Mouse (Mus musculus) MEL (cell line): ENCODE measurements at regions not wholly inside any gene's neighbourhood (a gene's known extent, or its start where the extent isn't known, plus 50 kb on each side); places are given as distances from the start of the nearest gene placed in this dataset.
"Not testable (repeated sequence)": the region's sequence is repeated elsewhere in the genome, so short reads cannot be mapped to it uniquely, and the experiment has no call there.

Source experiments
- POLR2A ChIP-seq, 2 experiments: IDR thresholded peaks; 2 replicates each; pipeline ENCODE4 v1.6.1; 2011 to 2012; ENCODE audit warnings: low read length in 2 of 2, mild to moderate bottlenecking in 2 of 2, control low read depth in 1 of 2, improper control_type of control experiment in 1 of 2, low read depth in 1 of 2, moderate library complexity in 1 of 2; ENCODE audit not compliant: control insufficient read depth in 1 of 2, insufficient read depth in 1 of 2, poor library complexity in 1 of 2
- ZC3H11A ChIP-seq: IDR thresholded peaks from 2 replicates; pipeline ENCODE4 v1.6.1; 2012; ENCODE audit warnings: low read depth, mild to moderate bottlenecking, inconsistent platforms, low read length, improper control_type of control experiment

DNA sequence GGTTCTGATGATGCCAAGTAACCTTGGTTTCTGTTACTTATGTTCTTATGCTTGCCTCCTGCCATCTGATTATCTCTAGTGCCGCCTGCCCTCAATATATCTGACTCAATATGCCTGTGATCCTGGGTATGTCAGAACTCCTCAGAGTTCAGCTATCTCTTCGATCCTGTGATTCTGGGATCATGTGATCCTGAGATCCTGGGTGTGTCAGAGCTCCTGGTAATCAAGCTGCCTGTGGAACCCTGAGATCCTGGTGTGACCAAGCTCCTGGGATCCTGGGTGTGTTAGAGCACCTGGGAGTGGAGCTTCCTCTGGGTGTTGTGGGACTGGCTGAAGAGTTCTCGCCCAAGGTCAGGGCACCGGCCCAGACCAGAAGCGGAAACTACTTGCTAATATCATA is 147.1 kb upstream of the Gm37988 start:
- TF ChIP-seq POLR2A (IDR thresholded peaks at IDR 0.05; ENCODE audit: control insufficient read depth in 1 of 2, insufficient read depth in 1 of 2, low read depth in 1 of 2, low read length in 2 of 2, poor library complexity in 1 of 2); ZC3H11A: not testable (repeated sequence)
